Mouse (Mus musculus) embryonic facial prominence, embryonic 12.5 days (tissue): Measurements from ENCODE around the gene Ifit1bl2. TPM values are rescaled to one million over a fixed set of nuclear protein-coding genes. Genes with fewer than 3 reads are reported as not detected.
"Not testable (repeated sequence)": the region's sequence is repeated elsewhere in the genome, so short reads cannot be mapped to it uniquely, and the experiment has no call there.

Source experiments
- ATAC-seq: fragments of 200-750 bp; cut with Nextera tagmentation; 2 replicates; pipeline ENCODE4 v1.8.0; 2017; ENCODE audit not compliant: insufficient number of reproducible peaks, insufficient read depth, low FRiP score, low TSS enrichment
- H3K27ac ChIP-seq: fragments of 300-500 bp; sonication (generic); 2 replicates; pipeline ENCODE4 v1.5.1; 2016; ENCODE audit warnings: mild to moderate bottlenecking
- H3K27me3 ChIP-seq: fragments of 300-500 bp; sonication (generic); 2 replicates; pipeline ENCODE4 v1.6.1; 2016; ENCODE audit warnings: mild to moderate bottlenecking, moderate library complexity
- H3K36me3 ChIP-seq: fragments of 300-500 bp; sonication (generic); 2 replicates; pipeline ENCODE4 v1.6.1; 2016; ENCODE audit warnings: mild to moderate bottlenecking
- H3K4me1 ChIP-seq: fragments of 300-500 bp; sonication (generic); 2 replicates; pipeline ENCODE4 v1.6.1; 2016
- H3K4me2 ChIP-seq: fragments of 300-500 bp; sonication (generic); replicated peaks from 2 replicates; pipeline ENCODE4 v1.6.1; 2016; ENCODE audit warnings: mild to moderate bottlenecking, moderate library complexity
- H3K4me3 ChIP-seq: fragments of 300-500 bp; sonication (generic); 2 replicates; pipeline ENCODE4 v1.5.1; 2016; ENCODE audit warnings: mild to moderate bottlenecking
- H3K9ac ChIP-seq: fragments of 300-500 bp; sonication (generic); 2 replicates; pipeline ENCODE4 v1.6.1; 2016; ENCODE audit warnings: mild to moderate bottlenecking, moderate library complexity
- H3K9me3 ChIP-seq: fragments of 300-500 bp; sonication (generic); 2 replicates; pipeline ENCODE4 v1.6.1; 2016; ENCODE audit warnings: mild to moderate bottlenecking, moderate library complexity
- WGBS: fragments of 180-500 bp; shearing (Covaris S2); methylation state at CpG from one replicate; pipeline ENCODE4 v1.1.7; 2016; 5-methylcytosine and 5-hydroxymethylcytosine counted together
- polyA plus RNA-seq: library from polyadenylated mRNA; unstranded; fragments of >200 nt; fragmentation: Nextera tagmentation; extraction: Ambion mirVana; gene quantifications from 2 replicates; pipeline ENCODE4 v1.2.1, GENCODE M21; 2016

The Ifit1bl2 gene
- polyA plus RNA-seq, 1 experiment from 2014 or later = 0.40 TPM

DNA sequence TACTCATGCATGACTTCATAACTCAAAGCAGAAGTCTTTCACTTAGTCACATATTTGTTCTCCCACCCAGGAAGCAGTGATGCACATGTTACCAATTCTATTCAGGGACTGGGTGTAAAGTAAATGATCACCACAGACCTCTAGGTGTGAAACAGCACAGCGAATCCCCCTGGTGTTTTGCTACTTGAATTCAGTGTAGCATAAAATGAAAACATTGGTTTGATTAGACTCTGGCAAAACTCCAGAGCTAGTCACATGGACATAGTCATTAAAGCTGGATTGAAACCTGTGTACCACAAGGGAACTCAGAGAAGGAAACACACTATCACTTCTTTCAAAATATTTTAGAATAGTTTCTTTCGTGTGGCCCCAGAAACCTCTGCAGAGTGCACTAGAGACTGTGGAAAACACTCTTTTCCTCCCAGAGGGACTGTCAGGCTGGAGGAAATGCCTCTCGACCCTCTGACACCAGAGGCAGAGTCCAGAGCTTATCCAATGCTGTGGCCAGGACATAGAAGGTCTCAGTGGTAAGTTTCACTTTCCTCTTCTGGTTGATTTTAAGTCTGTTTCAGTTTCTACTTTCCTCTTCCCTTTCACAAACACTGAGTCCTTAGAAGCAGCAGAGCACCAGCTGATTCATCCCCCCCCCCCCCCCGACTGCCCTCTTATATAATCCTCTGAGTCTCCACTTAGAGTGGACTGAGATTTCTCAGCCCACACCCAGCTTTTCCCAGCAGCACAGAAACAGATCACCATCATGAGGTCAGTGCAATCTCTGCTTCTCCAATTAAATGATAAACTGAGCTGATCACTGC is 33.1 kb downstream of the Ifit1bl2 start, which contains the start of gene Ifit3b:
Gene Ifit3b (plus strand): TSS at position 734 of the 815 bp plus-strand sequence.
- peak; percentile 57 for ATAC-seq
- H3K27me3 ChIP-seq, H3K4me3 ChIP-seq, H3K4me1 ChIP-seq, H3K9me3 ChIP-seq, H3K36me3 ChIP-seq, H3K9ac ChIP-seq, H3K4me2 ChIP-seq, H3K27ac ChIP-seq: not testable (repeated sequence)
- 33% methylated on average over 4 of the region's 4 CpGs for WGBS

DNA sequence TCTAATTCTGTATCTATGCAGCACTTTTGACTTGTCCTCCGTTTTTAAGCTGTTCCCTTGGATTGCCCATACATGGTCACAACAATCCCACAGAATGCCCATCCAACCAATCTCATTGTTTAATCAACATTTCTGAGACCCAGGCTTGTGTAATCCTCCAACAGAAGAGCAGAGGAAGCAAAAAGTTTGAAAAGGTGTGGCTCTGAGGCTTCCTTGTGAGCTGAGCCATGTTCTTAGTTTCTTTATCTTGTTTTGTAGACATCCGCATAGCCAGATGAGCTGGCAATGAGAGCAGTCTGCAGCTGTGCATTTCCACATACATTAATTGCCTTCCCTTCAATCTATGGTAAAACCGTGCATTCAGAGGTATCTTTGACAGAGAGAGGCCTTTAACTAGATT is 35.1 kb downstream of the Ifit1bl2 start:
- H3K4me1 ChIP-seq = peaks cover 3% of the 10 kb centered on the region; the same call in 1 of the 2 replicates
- ATAC-seq = no peak
- H3K27ac ChIP-seq = no peak overlapping the region
- WGBS = 84% methylated on average over 3 of the region's 3 CpGs
- H3K36me3 ChIP-seq = no peaks in the 10 kb centered on the region
- H3K9me3 ChIP-seq = no peaks in the 10 kb centered on the region
- no peak overlapping the region for H3K9ac ChIP-seq
- no peak overlapping the region for H3K4me2 ChIP-seq
- no peak overlapping the region for H3K4me3 ChIP-seq
- H3K27me3 ChIP-seq = no peaks in the 10 kb centered on the region

DNA sequence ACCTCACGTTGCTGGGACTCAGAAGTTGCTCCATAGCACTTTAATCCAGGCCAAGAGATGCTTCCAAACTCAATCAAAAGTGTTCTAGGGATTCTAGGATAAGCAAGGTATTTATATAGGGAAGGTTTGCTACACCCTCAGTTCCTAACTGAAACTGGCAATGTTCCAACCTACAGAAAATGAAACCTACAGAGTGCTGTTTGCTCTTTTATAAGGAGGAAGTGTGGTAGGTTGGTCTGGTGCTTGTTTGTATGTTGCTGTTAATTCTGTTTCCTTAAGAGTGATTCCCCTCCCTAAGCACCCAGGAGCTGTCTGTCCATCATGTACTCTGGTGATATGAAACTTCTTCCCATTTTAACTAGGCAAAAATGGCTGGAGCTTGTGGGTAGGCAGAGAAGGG is 38.7 kb downstream of the Ifit1bl2 start, which contains the start of gene Ifit1bl1:
Gene Ifit1bl1 (minus strand): TSS at position 69 of the 400 bp plus-strand sequence.
- H3K4me2 ChIP-seq, H3K9ac ChIP-seq, H3K36me3 ChIP-seq, H3K4me1 ChIP-seq, H3K9me3 ChIP-seq, H3K27ac ChIP-seq, ATAC-seq, H3K27me3 ChIP-seq, H3K4me3 ChIP-seq: not testable (repeated sequence)
- WGBS = 42% methylated on average over 1 of the region's 1 CpGs

DNA sequence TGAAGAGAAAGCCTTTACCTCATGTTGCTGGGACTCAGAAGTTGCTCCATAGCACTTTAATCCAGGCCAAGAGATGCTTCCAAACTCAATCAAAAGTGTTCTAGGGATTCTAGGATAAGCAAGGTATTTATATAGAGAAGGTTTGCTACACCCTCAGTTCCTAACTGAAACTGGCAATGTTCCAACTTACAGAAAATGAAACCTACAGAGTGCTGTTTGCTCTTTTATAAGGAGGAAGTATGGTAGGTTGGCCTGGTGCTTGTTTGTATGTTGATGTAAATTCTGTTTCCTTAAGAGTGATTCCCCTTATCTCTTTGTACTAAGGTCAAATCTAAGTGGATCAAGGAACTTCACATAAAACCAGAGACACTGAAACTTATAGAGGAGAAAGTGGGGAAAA is 41.3 kb downstream of the Ifit1bl2 start:
- not testable (repeated sequence) for H3K9ac ChIP-seq, ATAC-seq, H3K4me1 ChIP-seq, H3K4me3 ChIP-seq, H3K27ac ChIP-seq, H3K4me2 ChIP-seq, H3K36me3 ChIP-seq, H3K9me3 ChIP-seq, H3K27me3 ChIP-seq

DNA sequence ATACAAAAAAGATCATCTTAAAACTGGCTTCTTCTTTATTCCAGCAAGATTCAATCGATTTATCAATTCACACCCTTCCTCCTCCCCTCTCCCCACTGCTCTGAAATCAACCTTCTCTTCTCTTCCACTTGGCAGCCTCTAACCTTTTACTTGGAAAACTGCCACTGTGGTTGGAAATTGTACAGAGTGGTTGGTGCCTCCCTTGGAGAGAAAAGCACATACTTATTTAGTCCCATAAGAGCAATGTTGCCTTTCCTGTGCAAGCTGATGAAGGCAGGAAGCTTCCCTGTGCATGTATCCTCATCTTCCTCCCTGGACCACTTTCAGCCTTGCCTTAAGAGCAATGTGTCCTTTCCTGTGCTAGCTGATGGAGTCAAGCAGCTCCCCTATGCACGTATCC is 42.2 kb downstream of the Ifit1bl2 start:
- Histone ChIP-seq H3K4me1 (no peaks in the 10 kb centered on the region), H3K9ac (no peak overlapping the region), H3K9me3 (no peaks in the 10 kb centered on the region), H3K4me3 (no peak overlapping the region), H3K27ac (no peak overlapping the region), H3K36me3 (no peaks in the 10 kb centered on the region), H3K27me3 (no peaks in the 10 kb centered on the region), H3K4me2 (no peak overlapping the region)
- WGBS = 84% methylated on average over 2 of the region's 2 CpGs
- no peak for ATAC-seq

DNA sequence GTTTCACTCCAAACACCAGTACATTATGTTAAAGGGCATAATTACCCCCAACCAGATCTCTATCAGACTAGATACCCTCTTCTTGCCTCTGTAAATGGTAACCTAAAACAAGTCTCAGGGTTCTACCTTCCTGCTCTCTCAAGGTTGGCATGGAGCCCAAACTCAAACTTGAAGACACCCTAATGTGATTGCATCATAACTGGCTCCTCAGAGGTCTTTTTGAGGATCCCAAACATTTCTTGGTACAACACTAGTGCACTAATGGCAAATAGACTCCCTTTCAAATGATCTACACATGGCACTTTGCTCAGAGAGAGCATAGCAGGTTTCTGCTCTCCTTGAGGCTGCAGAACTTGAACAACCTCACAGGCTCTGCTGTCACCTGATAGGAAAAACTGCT is 43.7 kb downstream of the Ifit1bl2 start:
- H3K27me3 ChIP-seq = no peaks in the 10 kb centered on the region
- no peak overlapping the region for H3K4me2 ChIP-seq
- H3K4me1 ChIP-seq = no peaks in the 10 kb centered on the region
- ATAC-seq = no peak
- H3K9ac ChIP-seq = no peak overlapping the region
- H3K36me3 ChIP-seq = no peaks in the 10 kb centered on the region
- no peaks in the 10 kb centered on the region for H3K9me3 ChIP-seq
- H3K4me3 ChIP-seq = no peak overlapping the region
- no peak overlapping the region for H3K27ac ChIP-seq

DNA sequence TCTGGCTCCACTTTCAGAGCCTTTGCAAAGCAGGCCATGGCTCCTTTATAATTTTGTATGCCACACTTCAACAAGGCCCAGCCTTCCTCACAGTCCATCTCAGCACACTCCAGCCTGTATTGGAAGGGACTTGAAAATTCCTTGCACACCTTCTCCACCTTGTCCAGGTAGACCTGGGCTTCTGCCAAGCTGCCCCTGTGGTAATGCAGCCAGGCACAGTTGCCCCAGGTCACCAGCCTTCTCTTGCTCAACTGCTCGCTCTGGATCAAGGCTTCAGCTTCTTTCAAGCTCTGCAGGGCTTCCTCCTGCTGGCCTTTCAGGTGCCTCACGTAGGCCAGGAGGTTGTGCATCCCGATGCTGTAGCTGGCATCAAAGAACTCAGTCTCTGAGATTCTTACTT is 46.0 kb downstream of the Ifit1bl2 start:
- H3K27ac ChIP-seq, H3K9me3 ChIP-seq, H3K36me3 ChIP-seq, ATAC-seq, H3K4me1 ChIP-seq, H3K4me2 ChIP-seq, H3K9ac ChIP-seq, H3K4me3 ChIP-seq, H3K27me3 ChIP-seq: not testable (repeated sequence)
- WGBS = 75% methylated on average over 3 of the region's 3 CpGs

DNA sequence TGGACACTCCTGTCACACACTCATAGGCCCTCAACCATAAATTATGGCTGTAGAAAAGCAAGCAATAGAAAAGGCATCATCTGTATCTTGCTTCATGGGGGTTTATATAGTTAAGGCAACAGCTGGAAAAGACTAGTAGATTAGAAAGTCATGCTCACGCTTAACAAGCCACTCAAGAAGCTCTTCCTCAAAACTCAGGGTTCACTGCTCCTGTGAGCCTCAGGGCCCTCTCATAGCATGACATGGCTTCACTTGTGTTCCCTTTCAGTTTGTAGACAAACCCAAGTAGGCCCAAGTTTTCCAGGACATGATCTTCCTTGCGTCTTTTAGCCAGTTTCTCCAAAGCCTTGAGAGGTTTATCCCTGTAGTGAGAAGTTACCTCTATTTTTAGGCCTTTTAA is 47.1 kb downstream of the Ifit1bl2 start:
- H3K4me1 ChIP-seq = no peaks in the 10 kb centered on the region
- H3K27me3 ChIP-seq = no peaks in the 10 kb centered on the region
- no peak for ATAC-seq
- no peak overlapping the region for H3K4me3 ChIP-seq
- no peak overlapping the region for H3K27ac ChIP-seq
- H3K36me3 ChIP-seq = no peaks in the 10 kb centered on the region
- H3K9me3 ChIP-seq = no peaks in the 10 kb centered on the region
- H3K4me2 ChIP-seq = no peak overlapping the region
- WGBS = 89% methylated on average over 2 of the region's 2 CpGs
- H3K9ac ChIP-seq = no peak overlapping the region

DNA sequence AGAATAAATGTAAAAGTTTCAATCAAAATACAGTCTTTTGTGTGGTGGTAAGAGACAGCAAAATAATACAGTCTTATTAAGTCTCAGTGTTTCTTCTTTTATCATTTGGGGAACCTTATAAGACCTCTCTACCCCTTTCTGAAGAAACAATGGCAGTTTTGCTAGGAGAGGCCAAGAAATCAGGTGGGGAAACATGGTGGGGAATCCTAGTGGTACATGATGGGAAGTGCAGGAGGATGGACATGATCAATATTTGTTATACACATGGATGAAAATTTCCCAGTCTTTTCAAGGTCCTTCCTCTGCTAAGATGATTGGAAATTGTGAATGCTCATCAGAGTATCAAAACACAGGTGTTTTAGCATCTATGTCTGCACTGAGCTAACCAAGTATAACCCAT is 51.6 kb downstream of the Ifit1bl2 start:
- no peaks in the 10 kb centered on the region for H3K36me3 ChIP-seq
- ATAC-seq = no peak
- no peak overlapping the region for H3K27ac ChIP-seq
- H3K4me3 ChIP-seq = no peak overlapping the region
- H3K9ac ChIP-seq = no peak overlapping the region
- H3K27me3 ChIP-seq = no peaks in the 10 kb centered on the region
- H3K9me3 ChIP-seq = no peaks in the 10 kb centered on the region
- H3K4me2 ChIP-seq = no peak overlapping the region
- H3K4me1 ChIP-seq = no peaks in the 10 kb centered on the region

DNA sequence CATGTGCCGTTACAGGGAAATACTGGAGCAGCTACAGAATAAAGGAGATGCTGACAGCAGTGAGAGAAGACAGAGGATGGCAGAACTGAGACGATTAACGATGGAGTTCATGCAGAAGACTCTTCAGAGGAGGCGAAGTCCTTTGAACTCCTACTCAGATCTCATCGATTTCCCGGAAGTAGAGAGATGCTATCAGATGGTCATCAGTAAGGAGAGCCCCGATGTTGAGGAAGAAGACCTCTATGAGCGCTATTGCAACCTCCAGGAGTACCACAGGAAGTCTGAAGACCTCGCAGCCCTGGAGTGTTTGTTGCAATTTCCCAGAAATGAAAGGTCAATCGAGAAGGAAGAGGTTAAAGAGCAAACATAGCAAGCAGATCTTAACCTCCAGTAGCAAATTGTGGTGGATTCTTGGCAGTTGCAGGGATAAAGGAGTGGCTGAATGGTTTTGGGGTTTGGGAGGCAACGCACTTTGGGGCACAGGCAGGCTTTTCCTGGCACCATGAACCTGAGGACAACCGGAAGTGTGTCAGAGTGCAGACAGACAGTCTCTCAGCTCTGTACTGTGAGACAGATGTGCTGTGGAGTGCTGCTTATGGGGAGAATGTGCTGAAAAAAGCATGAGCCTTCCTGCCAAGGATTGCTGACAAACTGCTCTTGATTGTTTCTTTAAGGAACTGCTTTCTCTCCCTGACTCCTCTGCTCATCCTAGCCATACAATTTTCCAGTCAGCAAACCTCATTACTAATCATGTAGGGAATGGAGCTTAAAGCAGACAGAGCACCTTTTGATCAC is 52.4 kb downstream of the Ifit1bl2 start:
- not testable (repeated sequence) for H3K36me3 ChIP-seq, H3K9me3 ChIP-seq, H3K27ac ChIP-seq, ATAC-seq, H3K4me3 ChIP-seq, H3K4me1 ChIP-seq, H3K27me3 ChIP-seq, H3K9ac ChIP-seq, H3K4me2 ChIP-seq
- WGBS = 72% methylated on average over 7 of the region's 12 CpGs

DNA sequence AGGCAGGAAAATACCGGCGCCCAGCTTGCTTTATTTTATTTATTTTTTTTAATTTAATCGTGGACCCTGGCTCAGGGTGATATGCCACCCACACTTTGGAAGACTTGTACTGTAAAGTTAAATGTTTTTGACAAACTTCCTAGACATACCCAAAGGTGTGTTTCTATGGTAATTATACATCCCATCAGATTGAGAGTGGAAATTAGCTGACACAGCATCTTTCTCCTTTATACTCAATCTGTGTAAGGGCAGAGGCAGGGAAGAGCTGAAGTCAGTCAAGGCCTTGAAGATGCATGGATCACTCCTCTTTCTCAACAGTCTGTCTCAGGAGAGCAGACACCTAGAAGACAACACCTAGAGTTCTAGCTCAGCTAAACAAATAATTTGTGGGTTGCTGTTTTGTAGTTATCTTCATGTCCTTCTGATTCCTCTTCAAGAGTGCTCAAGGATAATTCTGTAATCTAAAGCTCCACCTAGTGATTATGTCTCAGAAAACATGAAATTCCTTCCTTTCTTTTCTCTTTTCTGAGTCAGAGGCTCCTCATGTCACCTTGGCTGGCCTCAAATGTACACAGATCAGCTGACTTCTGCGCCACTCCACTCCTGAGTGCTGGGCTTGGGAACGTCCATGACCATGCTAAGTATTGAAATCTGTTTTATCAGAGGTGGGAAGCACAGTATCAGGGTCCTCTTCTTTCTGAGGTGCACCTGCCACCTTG is 54.6 kb downstream of the Ifit1bl2 start:
- H3K4me1 ChIP-seq, H3K36me3 ChIP-seq, H3K9me3 ChIP-seq, H3K9ac ChIP-seq, H3K4me2 ChIP-seq, ATAC-seq, H3K27ac ChIP-seq, H3K4me3 ChIP-seq, H3K27me3 ChIP-seq: not testable (repeated sequence)
- WGBS = 73% methylated on average over 5 of the region's 5 CpGs
